Mouse (Mus musculus) 3134 (cell line): ENCODE results near the gene Gm5737.

Experiments used
- DNase-seq: peaks from one replicate; pipeline ENCODE4 v3.0.0-alpha.2; 2011; ENCODE audit warnings: low spot score; ENCODE audit not compliant: insufficient read length; ENCODE audit errors: extremely low read depth

Gm5737 gene

GRCm38 (mm10) chr7:120811834-120812415, at the start of gene Gm5737:
Gene Gm5737, plus strand, starts transcription at chr7:120812365.
- no peak for DNase-seq

DNA sequence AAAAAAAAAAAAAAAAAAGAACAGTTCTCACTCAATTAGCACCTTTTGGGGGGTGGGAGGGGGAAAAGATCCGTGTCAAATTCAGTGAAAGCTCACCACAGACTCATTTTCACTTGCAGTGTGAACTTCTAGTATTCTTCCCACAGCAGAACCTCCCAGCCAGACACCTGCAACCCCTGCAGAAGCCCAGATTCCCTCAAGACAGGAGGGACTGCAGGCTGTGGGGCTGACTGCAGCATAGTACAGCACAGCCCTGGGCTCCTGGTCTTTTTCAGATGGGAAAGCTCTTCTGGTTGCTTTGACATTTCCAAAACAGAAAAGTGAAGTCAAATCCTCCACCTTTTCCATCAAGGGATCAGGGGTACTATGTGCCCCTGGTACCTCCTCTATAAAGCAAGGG, 44.8 kb upstream of the Gm5737 start:
- DNase-seq: no peak

DNA sequence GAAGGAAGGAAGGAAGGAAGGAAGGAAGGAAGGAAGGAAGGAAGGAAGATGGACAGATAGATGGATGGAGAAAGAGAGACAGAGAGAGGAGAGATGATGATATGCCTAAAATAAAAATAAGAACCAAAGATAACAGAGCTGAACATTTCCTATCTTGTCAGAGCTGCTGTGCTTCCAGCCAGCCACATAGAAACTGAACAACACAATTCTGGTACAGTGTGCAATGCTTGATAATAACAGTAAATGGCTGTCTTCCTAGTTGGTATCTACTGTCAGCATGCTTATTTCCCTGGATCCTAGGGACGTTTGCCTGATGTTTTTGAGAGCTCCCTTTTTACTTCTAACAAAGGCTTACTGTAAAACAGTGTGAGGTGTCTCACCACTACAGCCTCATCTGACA, 40.8 kb upstream of the Gm5737 start:
- DNase-seq: no peak

DNA sequence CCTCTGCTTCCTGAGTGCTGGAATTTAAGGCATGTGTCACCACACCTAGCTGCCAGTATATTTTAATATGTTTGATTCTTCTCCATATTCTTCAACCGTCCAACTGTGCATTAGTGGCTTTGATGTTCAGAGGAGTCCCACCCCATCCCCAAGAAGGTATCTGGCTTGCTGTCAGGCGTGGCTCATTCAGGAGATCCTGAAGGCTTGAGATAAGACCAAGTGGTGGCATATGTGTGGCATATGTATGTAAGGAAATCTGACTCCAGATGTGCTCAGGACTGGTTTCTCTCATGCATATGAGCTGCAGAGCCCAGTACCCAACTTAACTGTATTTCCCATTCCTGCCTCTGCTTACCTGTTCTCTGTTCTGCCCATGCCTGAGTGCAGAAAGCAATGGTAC, 34.2 kb upstream of the Gm5737 start:
- DNase-seq: no peak

GRCm38 (mm10) chr7:120795544-120795943, 16.6 kb upstream of the Gm5737 start:
- DNase-seq: no peak

DNA sequence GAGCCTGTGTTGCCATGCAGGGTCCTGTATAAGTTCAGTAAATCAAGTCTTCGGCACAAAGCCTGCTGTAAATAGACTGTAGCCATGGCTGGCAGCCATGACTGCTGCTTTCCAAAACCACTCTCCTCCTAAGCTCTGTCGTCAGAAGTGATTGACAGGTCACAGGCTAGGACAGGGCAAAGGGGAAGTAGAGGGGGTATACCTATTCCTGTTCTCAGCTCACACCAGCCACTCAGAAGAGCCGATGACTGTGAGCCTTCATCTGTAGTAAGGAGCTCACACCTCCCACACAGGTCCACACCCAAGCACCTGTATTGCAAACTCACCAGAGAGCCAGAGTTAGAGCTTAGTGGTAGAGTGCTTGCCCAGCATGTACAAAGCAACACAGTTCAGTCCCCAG, 15.8 kb upstream of the Gm5737 start:
- DNase-seq: no peak

DNA sequence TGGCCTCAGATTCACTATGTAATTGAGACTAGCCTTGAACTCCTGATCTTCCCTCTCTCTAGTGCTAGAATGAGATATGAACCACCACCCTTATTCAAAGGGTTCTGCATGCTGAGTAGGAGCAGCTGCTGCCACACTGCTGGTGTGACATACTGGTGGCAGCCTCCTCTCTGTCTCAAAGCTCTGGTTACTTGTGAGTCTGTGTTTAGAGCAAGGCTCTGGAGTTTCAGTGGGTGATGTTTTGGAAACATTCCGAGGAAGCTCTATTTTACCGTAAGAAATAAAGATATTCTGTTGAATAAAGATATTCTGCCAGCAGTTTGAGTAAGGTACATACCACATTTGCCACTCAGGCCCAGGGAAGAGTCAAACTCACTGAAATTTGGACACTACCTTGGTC, 8.9 kb upstream of the Gm5737 start:
- DNase-seq: no peak

GRCm38 (mm10) chr7:120809705-120810104, 2.5 kb upstream of the Gm5737 start:
- no peak for DNase-seq

- DNase-seq: no peak
These were observed 5.4 kb downstream of the Gm5737 start for GRCm38 (mm10) chr7:120817552-120817951.

DNA sequence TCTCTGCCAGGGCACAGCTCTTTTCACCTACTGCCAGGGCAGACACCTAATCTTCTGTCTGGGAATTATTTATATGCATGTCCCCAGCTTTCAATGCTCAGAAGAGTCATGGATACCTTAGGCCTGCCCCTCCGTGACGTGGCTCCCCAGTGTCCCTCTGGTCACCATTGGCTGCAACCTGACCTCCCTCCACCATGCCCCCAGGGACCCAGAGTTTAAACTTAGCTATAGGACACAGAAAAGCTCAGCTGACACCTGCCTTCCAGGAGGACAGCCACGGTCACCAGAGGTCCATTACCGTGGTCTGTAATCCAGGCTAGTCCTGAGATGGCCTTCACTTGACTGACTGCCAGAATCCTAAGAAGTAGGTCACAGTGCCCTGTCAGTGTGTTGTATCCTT, 7.2 kb downstream of the Gm5737 start:
- no peak for DNase-seq

DNA sequence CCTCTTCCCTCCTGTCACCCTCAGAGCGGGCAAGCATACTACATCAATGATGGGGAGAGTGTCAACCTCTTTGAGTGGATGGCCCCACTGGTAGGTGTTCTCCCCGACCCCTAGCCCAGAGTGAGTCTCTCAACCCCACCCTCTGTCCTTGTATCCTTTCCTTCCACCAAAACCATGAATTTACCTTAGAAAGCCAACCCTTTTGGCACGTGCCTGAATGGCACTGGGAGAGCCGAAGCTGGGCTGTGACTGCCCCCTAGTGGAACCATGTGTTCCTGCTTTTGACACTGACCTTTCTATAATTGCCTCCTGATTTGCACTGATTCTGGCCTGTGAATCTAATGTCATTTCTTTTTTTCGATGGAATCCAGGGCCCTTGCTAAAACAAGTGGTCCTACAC, 11.1 kb downstream of the Gm5737 start:
- DNase-seq: no peak

- no peak for DNase-seq
These were observed 12.9 kb downstream of the Gm5737 start for GRCm38 (mm10) chr7:120825097-120825496.

DNA sequence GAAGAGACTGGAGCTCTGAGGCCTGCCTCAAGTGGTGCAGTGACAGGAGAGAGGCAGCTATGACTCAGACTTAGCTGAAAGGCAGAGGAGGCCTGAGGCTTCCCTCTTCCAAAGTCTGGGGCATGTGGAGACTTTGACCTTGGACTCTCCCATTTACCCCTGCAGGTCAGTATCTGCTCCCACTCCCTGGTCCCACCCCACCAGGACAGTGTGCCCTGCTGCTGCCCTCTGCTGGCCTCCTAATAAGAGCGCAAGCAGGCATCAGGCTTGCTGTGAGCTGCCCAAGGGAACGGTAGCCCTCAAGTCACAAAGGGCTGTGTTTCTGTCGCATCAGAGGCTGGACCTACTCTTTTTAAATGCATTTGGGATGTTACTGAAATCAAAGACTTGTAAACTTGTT, 14.2 kb downstream of the Gm5737 start:
- peak; percentile 33 for DNase-seq

DNA sequence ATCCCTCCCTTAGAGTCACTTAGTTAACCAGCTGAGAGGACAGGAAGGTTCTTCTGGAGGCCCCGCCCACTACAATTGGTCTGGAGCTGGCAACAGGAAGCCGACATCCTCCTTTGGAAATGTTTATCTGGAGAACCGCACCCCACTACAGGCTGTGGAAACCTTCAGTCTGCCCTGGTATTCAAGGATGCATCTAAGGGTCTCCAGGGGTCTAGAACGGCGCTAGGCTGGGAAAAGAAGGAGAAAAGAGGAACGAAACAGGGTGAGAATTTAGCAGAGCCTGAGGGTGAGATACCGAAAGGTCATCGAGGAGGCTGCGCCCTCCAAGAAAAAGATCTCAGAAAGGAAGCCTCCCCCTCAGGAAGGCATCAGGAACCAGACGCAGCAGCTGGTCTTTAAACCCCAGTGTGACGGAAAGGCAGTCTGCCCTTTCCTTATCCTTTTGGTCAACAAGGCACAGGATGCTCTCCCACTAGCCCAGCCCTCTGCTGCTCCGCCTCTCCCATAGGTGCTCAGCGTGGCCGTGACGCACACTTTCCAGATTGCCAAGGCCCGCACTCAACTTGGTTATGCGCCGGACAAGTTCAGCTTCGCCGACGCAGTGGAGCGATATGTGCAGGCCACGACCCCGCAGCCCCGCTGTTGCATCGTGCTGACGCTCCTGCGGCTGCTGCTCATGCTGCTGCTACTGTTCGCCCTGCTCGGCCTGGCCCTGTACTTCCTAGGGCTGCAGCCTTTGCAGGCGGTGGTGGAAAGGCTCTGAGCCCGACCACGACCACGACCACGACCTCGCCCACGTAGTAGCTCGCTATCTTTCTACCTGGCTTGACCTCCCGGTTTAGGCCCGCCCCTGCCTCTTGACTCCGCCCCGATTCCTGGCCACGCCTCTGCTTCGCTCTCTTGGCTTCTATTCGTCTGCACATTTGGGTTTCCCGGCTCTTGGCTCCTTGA, 18.5 kb downstream of the Gm5737 start:
- peak; percentile 50 for DNase-seq

GRCm38 (mm10) chr7:120834426-120834825, 22.3 kb downstream of the Gm5737 start:
- no peak for DNase-seq

DNA sequence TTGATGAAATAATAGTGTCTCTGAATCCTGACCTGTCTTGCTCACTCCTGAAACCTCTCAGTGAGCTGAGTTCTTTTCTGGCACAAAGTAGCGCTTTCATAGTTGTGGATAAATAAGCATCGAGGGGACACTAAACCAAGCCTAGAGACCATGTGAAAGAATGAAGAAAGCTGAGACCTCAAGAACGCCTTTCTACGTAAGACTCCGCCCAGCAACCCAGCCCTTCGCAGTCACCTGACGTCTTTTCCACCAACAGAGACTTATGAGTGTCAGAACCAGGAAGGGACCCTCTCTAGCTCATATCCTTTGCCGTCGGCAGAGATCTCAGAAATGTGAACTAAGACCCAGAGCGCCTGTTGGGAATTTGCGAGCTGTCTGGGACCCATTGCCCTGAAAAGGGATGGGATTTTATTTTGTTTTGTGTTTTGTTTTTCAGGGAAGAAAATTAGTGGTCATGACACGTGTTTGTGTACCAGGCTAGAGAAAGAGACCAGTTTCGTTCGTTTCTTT, 22.8 kb downstream of the Gm5737 start:
- peak; percentile 61 for DNase-seq

GRCm38 (mm10) chr7:120835449-120836359, 23.5 kb downstream of the Gm5737 start:
- DNase-seq: peak; percentile 85

DNA sequence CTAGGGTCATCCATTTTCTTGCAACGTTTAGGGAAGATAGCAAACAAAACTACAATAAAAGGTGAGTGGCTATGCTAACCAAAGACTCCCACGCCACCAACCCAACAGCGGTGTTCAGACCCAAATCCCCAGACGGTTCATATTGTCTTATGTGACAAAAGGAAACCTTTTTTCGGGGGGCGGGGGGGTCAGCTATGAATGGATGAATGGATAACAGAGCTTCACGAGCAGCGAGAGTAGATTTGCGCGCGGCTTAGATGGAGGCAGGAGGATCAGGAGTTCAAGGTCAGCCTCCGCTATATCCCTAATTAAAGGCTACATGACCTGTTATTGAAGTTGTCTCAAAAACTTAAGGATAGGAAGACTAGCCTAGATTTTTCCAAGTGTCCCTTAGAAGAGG, 24.2 kb downstream of the Gm5737 start:
- DNase-seq: no peak

- DNase-seq: no peak
These were observed 26.4 kb downstream of the Gm5737 start for GRCm38 (mm10) chr7:120838436-120839160.

DNA sequence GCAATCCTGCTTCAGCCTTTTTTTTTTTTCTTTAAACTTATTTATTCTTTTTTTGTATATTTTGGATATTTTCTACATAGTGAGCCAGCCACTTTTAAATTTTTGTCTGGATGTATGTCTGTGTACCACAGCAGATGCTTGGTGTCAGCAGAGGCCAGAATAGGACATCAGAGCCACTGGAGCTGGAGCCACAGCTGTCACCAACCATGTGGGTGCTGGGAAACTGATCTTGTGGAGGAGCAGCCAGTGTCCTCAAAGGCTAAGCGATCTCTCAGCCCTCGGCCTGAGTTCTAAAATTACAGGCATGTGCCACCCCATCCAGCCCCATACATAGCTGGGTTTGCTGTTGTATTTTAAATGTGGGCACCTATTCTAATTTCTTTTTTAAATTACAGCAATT, 27.6 kb downstream of the Gm5737 start:
- DNase-seq: no peak
